Mouse (Mus musculus) forebrain, postnatal 0 days (tissue): ENCODE measurements around the gene Herpud1. TPM values are rescaled to one million over a fixed set of nuclear protein-coding genes. Genes with fewer than 3 reads are reported as not detected.
A peak's percentile ranks its signal among the peaks of the same experiment; 100 is the strongest.

Experiments used
- ATAC-seq: fragments of 200-750 bp; cut with Nextera tagmentation; 2 replicates; pipeline ENCODE4 v1.8.0; 2017; ENCODE audit warnings: mild to moderate bottlenecking, moderate library complexity
- DNase-seq: peaks from one replicate; pipeline ENCODE4 v3.0.0-alpha.2; 2015
- H3K27ac ChIP-seq: fragments of 300-500 bp; sonication (generic); 2 replicates; pipeline ENCODE4 v1.5.1; 2014; ENCODE audit warnings: low read depth, mild to moderate bottlenecking, antibody characterized with exemption, low read length, moderate library complexity, mixed read lengths
- H3K27me3 ChIP-seq: fragments of 300-500 bp; sonication (generic); 2 replicates; pipeline ENCODE4 v1.6.1; 2014; ENCODE audit warnings: mild to moderate bottlenecking, low read length, mixed read lengths; ENCODE audit not compliant: insufficient read depth
- H3K36me3 ChIP-seq: fragments of 300-500 bp; sonication (generic); 2 replicates; pipeline ENCODE4 v1.6.1; 2014; ENCODE audit warnings: mild to moderate bottlenecking, moderate library complexity; ENCODE audit not compliant: insufficient read depth
- H3K4me1 ChIP-seq: fragments of 300-500 bp; sonication (generic); 2 replicates; pipeline ENCODE4 v1.6.1; 2014; ENCODE audit warnings: antibody characterized with exemption; ENCODE audit not compliant: insufficient read depth
- H3K4me2 ChIP-seq: fragments of 300-500 bp; sonication (generic); 2 replicates; pipeline ENCODE4 v1.6.1; 2014; ENCODE audit warnings: low read depth, mild to moderate bottlenecking, moderate library complexity
- H3K4me3 ChIP-seq: fragments of 300-500 bp; sonication (generic); 2 replicates; pipeline ENCODE4 v1.5.1; 2014; ENCODE audit warnings: low read depth, low read length, mixed read lengths
- H3K9ac ChIP-seq: fragments of 300-500 bp; sonication (generic); 2 replicates; pipeline ENCODE4 v1.6.1; 2014; ENCODE audit warnings: mild to moderate bottlenecking
- H3K9me3 ChIP-seq: fragments of 300-500 bp; sonication (generic); 2 replicates; pipeline ENCODE4 v1.6.1; 2016; ENCODE audit warnings: low read length
- CTCF ChIP-seq: sonication (generic); IDR thresholded peaks from 2 replicates; pipeline ENCODE4 v1.5.1; 2016; ENCODE audit warnings: antibody characterized with exemption, control low read depth, low read depth
- WGBS: fragments of 180-500 bp; shearing (Covaris S2); extraction: QIAGEN DNeasy Blood & Tissue Kit; methylation state at CpG from one replicate; pipeline ENCODE4 v1.1.7; 2014; 5-methylcytosine and 5-hydroxymethylcytosine counted together
- polyA plus RNA-seq: library from polyadenylated mRNA; unstranded; fragments of >200 nt; fragmentation: Nextera tagmentation; extraction: Ambion mirVana; gene quantifications from 2 replicates; pipeline ENCODE4 v1.2.1, GENCODE M21; 2015
- total RNA-seq: library from RNA; depleted of rRNA; stranded (reverse); fragments of >200 nt; gene quantifications from 2 replicates; pipeline ENCODE4 v1.2.3, GENCODE M21; 2014

Gene Herpud1
- total and polyA plus RNA-seq, 2 experiments from 2014 or later = 63.4 to 79.7 TPM

DNA sequence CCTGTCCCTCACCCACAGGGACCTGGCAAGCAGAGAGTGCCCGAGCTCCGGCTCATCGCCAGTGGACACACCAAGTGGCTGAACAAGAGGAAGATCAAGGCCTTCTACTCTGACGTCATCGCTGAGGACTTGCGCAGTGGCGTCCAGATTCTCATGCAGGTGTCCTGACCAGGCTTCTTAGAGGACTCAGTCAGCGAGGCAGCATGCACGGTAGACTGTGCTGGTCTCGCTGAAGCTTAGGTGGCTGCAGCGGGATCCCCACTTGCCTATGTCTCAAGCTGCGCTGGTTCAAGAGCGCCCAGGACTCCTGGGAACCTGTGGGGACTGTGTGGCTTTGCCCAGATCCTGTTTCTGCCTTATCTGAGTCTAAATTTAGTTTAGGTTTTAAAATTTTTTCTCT lies 40.0 kb upstream of the Herpud1 start:
- Histone ChIP-seq H3K9me3 (no peaks in the 10 kb centered on the region), H3K27ac (no peak overlapping the region), H3K4me2 (no peak overlapping the region), H3K4me3 (no peak overlapping the region), H3K27me3 (no peaks in the 10 kb centered on the region), H3K4me1 (no peaks in the 10 kb centered on the region), H3K9ac (no peak overlapping the region), H3K36me3 (no peaks in the 10 kb centered on the region)
- no peak for TF ChIP-seq CTCF
- DNase-seq (no peak), ATAC-seq (no peak)
- WGBS = 90% methylated on average over 13 of the region's 13 CpGs

GRCm38 (mm10) chr8:94348425-94348824 lies 37.8 kb upstream of the Herpud1 start:
- H3K4me2 ChIP-seq = no peak overlapping the region
- H3K9ac ChIP-seq = no peak overlapping the region
- ATAC-seq (no peak), DNase-seq (no peak)
- no peaks in the 10 kb centered on the region for H3K36me3 ChIP-seq
- no peaks in the 10 kb centered on the region for H3K27me3 ChIP-seq
- no peak overlapping the region for H3K4me3 ChIP-seq
- 76% methylated on average over 9 of the region's 9 CpGs for WGBS
- no peak for TF ChIP-seq CTCF
- no peaks in the 10 kb centered on the region for H3K4me1 ChIP-seq
- H3K27ac ChIP-seq = no peak overlapping the region
- H3K9me3 ChIP-seq = no peaks in the 10 kb centered on the region

GRCm38 (mm10) chr8:94354069-94354531 lies 32.1 kb upstream of the Herpud1 start:
- DNase-seq (no peak), ATAC-seq (no peak)
- no peak overlapping the region for H3K27ac ChIP-seq
- WGBS = 86% methylated on average over 7 of the region's 7 CpGs
- no peak for TF ChIP-seq CTCF
- H3K4me3 ChIP-seq = no peak overlapping the region
- H3K9me3 ChIP-seq = no peaks in the 10 kb centered on the region
- H3K36me3 ChIP-seq = no peaks in the 10 kb centered on the region
- no peak overlapping the region for H3K4me2 ChIP-seq
- H3K27me3 ChIP-seq = no peaks in the 10 kb centered on the region
- no peaks in the 10 kb centered on the region for H3K4me1 ChIP-seq
- H3K9ac ChIP-seq = no peak overlapping the region

DNA sequence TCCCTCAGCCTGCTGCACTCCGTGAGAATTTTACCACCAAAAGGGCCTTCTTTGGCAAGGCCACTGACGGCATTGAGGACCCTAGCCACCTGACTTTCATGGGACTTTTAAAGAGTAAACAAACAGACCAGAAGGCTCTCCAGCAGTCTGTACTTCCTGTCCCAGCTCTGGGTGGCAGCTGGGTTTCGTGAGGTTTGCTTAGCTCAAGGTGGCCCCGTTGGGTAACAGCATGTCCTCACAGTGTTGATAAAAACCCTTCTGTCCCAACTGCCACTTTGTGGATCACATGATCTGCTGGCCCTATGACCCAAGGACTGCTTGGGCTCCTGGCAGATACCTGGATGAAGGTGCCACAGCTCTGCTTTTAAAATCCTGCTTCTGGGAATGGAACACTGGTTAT lies 31.7 kb upstream of the Herpud1 start:
- Histone ChIP-seq H3K9me3 (no peaks in the 10 kb centered on the region), H3K4me2 (no peak overlapping the region), H3K27ac (no peak overlapping the region), H3K4me3 (no peak overlapping the region), H3K36me3 (no peaks in the 10 kb centered on the region), H3K9ac (no peak overlapping the region), H3K4me1 (no peaks in the 10 kb centered on the region), H3K27me3 (no peaks in the 10 kb centered on the region)
- no peak for ATAC-seq
- DNase-seq = no peak
- no peak for TF ChIP-seq CTCF
- 85% methylated on average over 4 of the region's 4 CpGs for WGBS

DNA sequence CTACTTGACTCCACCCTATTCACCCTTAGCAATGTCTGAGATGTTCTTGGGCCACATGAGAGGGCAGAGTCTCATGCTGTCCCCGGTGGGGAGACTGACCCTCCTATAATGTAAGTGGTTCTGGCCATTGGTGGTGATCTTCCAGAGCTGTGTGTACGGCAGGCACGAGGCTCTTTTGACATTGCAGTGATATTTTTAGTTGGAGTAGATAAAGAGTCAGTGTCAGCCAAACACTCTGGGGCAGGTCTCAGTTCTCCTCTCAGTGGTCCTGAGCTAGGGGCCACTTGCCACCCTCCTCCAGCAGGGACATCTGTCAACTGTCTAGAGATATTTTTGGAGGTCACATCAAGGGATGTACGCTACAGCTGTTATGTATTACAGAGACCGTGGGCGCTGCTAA lies 29.0 kb upstream of the Herpud1 start:
- ATAC-seq = no peak
- WGBS = 89% methylated on average over 6 of the region's 6 CpGs
- no peak overlapping the region for H3K4me2 ChIP-seq
- no peaks in the 10 kb centered on the region for H3K4me1 ChIP-seq
- no peaks in the 10 kb centered on the region for H3K36me3 ChIP-seq
- H3K9ac ChIP-seq = no peak overlapping the region
- H3K27me3 ChIP-seq = no peaks in the 10 kb centered on the region
- no peak for TF ChIP-seq CTCF
- no peaks in the 10 kb centered on the region for H3K9me3 ChIP-seq
- no peak overlapping the region for H3K4me3 ChIP-seq
- no peak overlapping the region for H3K27ac ChIP-seq
- no peak for DNase-seq

DNA sequence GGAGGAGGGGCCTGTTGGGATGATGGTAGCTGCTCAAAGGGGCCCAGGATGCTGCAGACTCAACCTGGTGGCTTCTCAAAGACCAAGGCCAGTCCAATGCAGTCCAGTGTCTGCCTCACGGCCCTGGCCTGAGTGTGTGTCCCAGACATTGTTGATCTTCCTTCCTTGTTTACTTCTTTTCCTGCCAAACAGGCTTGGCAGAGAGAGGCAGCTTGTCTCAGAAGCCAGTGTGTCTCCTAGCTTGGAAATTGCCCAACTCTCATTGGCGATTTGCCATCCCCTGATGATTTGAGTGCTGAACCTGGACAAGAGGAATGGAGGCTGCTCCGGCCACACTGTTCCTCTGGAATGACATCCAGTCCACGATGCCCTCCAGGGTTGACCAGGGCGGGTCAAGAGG lies 27.7 kb upstream of the Herpud1 start:
- Histone ChIP-seq H3K27ac (no peak overlapping the region), H3K9me3 (no peaks in the 10 kb centered on the region), H3K36me3 (no peaks in the 10 kb centered on the region), H3K4me1 (no peaks in the 10 kb centered on the region), H3K4me2 (no peak overlapping the region), H3K9ac (no peak overlapping the region), H3K27me3 (no peaks in the 10 kb centered on the region), H3K4me3 (no peak overlapping the region)
- 57% methylated on average over 5 of the region's 5 CpGs for WGBS
- no peak for TF ChIP-seq CTCF
- ATAC-seq (0 out of 2 replicates have a peak, but pooled peaks have one; percentile 32), DNase-seq (peak; percentile 55)

DNA sequence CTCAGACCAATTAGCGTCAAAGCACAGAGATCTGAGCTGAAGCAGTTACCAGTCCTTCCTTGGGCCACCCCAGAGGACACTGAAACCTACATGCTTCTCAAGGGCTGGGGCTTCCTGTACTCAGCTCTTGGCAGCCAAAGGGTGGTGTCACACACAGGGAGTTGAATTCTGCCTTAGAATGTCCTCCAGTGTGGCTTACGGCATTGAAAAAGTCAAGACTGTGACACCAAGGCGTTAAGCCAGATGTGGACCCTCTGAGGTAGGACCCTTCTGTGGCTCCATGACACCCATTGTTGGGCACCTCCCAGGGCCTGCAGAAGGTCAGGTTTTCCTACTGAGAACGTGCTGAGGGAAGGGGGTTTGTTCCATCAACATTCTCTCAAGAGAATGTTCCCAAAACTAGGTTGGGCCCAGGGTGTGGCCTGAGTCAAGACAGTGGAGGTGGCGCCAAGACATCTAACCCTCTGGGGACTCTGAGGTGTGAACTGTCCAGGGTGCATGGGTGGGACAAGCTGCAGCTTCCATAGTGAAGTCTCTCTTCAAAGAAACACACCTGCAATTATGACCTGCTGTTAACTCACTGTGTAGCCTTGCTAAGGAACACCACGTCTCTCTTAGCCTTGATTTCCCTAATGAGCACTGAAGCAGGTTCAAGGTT lies 24.3 kb upstream of the Herpud1 start:
- DNase-seq (no peak), ATAC-seq (no peak)
- no peaks in the 10 kb centered on the region for H3K36me3 ChIP-seq
- TF ChIP-seq CTCF = no peak
- no peak overlapping the region for H3K27ac ChIP-seq
- H3K4me2 ChIP-seq = no peak overlapping the region
- H3K9ac ChIP-seq = no peak overlapping the region
- no peak overlapping the region for H3K4me3 ChIP-seq
- H3K9me3 ChIP-seq = no peaks in the 10 kb centered on the region
- no peaks in the 10 kb centered on the region for H3K4me1 ChIP-seq
- 86% methylated on average over 6 of the region's 6 CpGs for WGBS
- no peaks in the 10 kb centered on the region for H3K27me3 ChIP-seq
